Mouse (Mus musculus) olfactory bulb, adult 2 months (tissue): Measurements from ENCODE around the gene Spata3.

Experiments used
- CTCF ChIP-seq: fragments of 200-500 bp; IDR thresholded peaks from 2 replicates; pipeline ENCODE4 v1.5.1; 2012; ENCODE audit warnings: low read depth, mild to moderate bottlenecking, low read length, moderate library complexity; ENCODE audit not compliant: insufficient read depth
- POLR2A ChIP-seq: fragments of 200-500 bp; IDR thresholded peaks from 2 replicates; pipeline ENCODE4 v1.6.1; 2012; ENCODE audit warnings: mild to moderate bottlenecking, low read depth, low read length, moderate library complexity; ENCODE audit not compliant: insufficient read depth

- TF ChIP-seq CTCF, result no peak
- TF ChIP-seq POLR2A, result no peak
These were observed 59.9 kb downstream of the Spata3 start for GRCm38 (mm10) chr1:86076565-86076964.
